In the genomic region with DNA sequence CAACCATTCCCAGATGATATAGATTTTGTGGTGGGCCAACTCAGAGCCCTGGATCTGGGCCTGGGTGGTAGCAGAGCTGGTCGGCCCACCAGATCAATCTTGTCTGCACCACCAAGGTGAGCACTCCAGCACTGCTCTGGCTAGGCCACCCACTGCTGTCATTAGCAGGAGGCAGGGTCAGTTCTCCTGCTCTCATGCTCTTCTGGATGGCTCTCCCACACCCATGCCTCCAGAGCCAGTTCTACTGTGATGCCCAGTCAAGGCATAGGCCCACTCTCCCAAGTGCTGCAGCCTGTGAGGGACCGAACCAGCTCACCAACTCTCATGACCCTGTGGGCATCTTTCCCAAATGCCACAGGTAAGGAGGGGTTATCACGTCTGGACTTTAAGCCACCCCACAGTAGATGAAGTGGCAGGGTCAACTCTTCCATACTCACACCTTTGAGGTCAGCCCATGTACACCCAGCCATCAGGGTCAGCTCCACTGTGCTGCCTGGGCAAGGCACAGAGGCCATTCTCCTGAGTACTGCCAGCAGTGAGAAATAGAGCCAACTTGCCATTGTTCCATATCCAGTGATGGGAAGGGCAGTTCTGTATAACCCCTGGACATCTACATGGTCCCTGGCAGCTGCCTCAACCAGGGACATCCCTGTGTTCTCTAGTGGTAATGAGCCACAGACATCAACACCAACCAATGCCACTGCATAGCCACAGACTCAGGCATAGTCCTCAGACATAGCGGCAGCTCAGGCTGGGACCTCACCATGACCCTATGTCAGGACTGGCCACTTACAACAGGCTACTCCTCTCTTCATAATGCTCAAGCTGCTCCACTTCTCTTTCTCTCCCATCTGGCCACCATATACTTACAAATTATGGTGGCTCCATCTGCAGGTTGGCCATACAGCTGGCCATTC, we compare ENCODE assay signal across 17 mouse cellular contexts.
A peak's percentile ranks its signal among the peaks of the same experiment; 100 is the strongest.
DNase-seq lines count a peak whose midpoint lies in the region; ATAC-seq and TF ChIP-seq lines count a peak whose summit lies in the region.
"Had no signal": no experiment of that assay in that cellular context is flagged by ENCODE, and none has a peak within 500 bp of the region (broad histone marks: within the 10 kb centered on the region; RNA-seq: fewer than 3 reads in every experiment).

No protein-coding gene starts in this region.

- H3K4me1 ChIP-seq in forebrain, embryonic 15.5 days: peaks cover 6% of the 10 kb centered on the region; the same call in 1 of the 2 replicates
- H3K4me1 ChIP-seq in forebrain, embryonic 10.5 days: no peaks in the 10 kb centered on the region
- H3K4me1 ChIP-seq in lung, embryonic 14.5 days (ENCODE audit: insufficient read depth): no peaks in the 10 kb centered on the region
- no peaks in the 10 kb centered on the region for H3K4me1 ChIP-seq in neural tube, embryonic 14.5 days (ENCODE audit: control insufficient read depth, insufficient read depth, low read length)
- no peaks in the 10 kb centered on the region for H3K4me1 ChIP-seq in neural tube, embryonic 15.5 days
- H3K4me1 ChIP-seq in midbrain, embryonic 16.5 days (ENCODE audit: control insufficient read depth, insufficient read depth, low read length): no peaks in the 10 kb centered on the region

- no peak overlapping the region for H3K4me3 ChIP-seq in forebrain, embryonic 15.5 days
- no peak overlapping the region for H3K4me3 ChIP-seq in forebrain, embryonic 10.5 days
- no peak overlapping the region for H3K4me3 ChIP-seq in lung, embryonic 14.5 days (ENCODE audit: low read depth, low read length)
- H3K4me3 ChIP-seq in neural tube, embryonic 14.5 days (ENCODE audit: low read depth, low read length): no peak overlapping the region
- H3K4me3 ChIP-seq in neural tube, embryonic 15.5 days (replicated peaks): no peak overlapping the region
- H3K4me3 ChIP-seq in midbrain, embryonic 16.5 days (ENCODE audit: low read depth, low read length): no peak overlapping the region
- H3K4me3 ChIP-seq: layer of hippocampus, adult 2 months had no signal

- DNase-seq in forebrain, embryonic 10.5 days (ENCODE audit: extremely low spot score, low spot score): no peak
- no peak for DNase-seq in lung, embryonic 14.5 days
- DNase-seq in lung, postnatal 10 days: no peak
- DNase-seq in layer of hippocampus, postnatal 36 days: no peak
- DNase-seq: adrenal gland, postnatal 25 days; cerebellum, adult 8-10 months; gastrocnemius, postnatal 25 days; thymus, postnatal 4 days had no signal

- no peak overlapping the region for H3K9ac ChIP-seq in forebrain, embryonic 15.5 days (replicated peaks)
- H3K9ac ChIP-seq in lung, embryonic 14.5 days: no peak overlapping the region
- H3K9ac ChIP-seq in neural tube, embryonic 14.5 days (replicated peaks; ENCODE audit: low read depth, low read length): no peak overlapping the region
- no peak overlapping the region for H3K9ac ChIP-seq in neural tube, embryonic 15.5 days (replicated peaks)
- H3K9ac ChIP-seq in midbrain, embryonic 16.5 days (ENCODE audit: low read depth, low read length): no peak overlapping the region
- H3K9ac ChIP-seq: liver, embryonic 14.5 days had no signal

- WGBS in forebrain, embryonic 15.5 days: 95% methylated on average over 4 of the region's 4 CpGs
- WGBS in forebrain, embryonic 10.5 days: 91% methylated on average over 4 of the region's 4 CpGs
- 80% methylated on average over 4 of the region's 4 CpGs for WGBS in lung, embryonic 14.5 days
- WGBS in neural tube, embryonic 14.5 days: 82% methylated on average over 4 of the region's 4 CpGs
- 92% methylated on average over 4 of the region's 4 CpGs for WGBS in neural tube, embryonic 15.5 days
- 92% methylated on average over 4 of the region's 4 CpGs for WGBS in midbrain, embryonic 16.5 days

- peak; percentile 23; the same call in 1 of the 2 replicates for ATAC-seq in forebrain, embryonic 15.5 days (replicated peaks)
- peak; percentile 31; the same call in 1 of the 2 replicates for ATAC-seq in lung, embryonic 14.5 days (ENCODE audit: insufficient read depth)
- ATAC-seq in neural tube, embryonic 14.5 days (ENCODE audit: low read depth): peak; percentile 36; the same call in 1 of the 2 replicates
- no peak for ATAC-seq in neural tube, embryonic 15.5 days (ENCODE audit: low FRiP score)
- ATAC-seq in midbrain, embryonic 16.5 days: peak; percentile 49; the same call in 1 of the 2 replicates
- ATAC-seq: activated CD4-positive, CD25-positive, alpha-beta regulatory T cell, adult 4 months; inflammation-experienced regulatory T-cells, adult 6 months had no signal

- H3K36me3 ChIP-seq in forebrain, embryonic 15.5 days: no peaks in the 10 kb centered on the region
- no peaks in the 10 kb centered on the region for H3K36me3 ChIP-seq in forebrain, embryonic 10.5 days (replicated peaks)
- H3K36me3 ChIP-seq in lung, embryonic 14.5 days (ENCODE audit: insufficient read depth): no peaks in the 10 kb centered on the region
- no peaks in the 10 kb centered on the region for H3K36me3 ChIP-seq in neural tube, embryonic 14.5 days (ENCODE audit: control insufficient read depth, insufficient read depth, low read length)
- H3K36me3 ChIP-seq in neural tube, embryonic 15.5 days: no peaks in the 10 kb centered on the region
- H3K36me3 ChIP-seq in midbrain, embryonic 16.5 days (ENCODE audit: control insufficient read depth, insufficient read depth, low read length): no peaks in the 10 kb centered on the region

- TF ChIP-seq CTCF in lung, embryonic 14.5 days (IDR thresholded peaks at IDR 0.05; ENCODE audit: low read depth): no peak

- no peak overlapping the region for H3K27ac ChIP-seq in forebrain, embryonic 15.5 days (replicated peaks)
- no peak overlapping the region for H3K27ac ChIP-seq in forebrain, embryonic 10.5 days
- no peak overlapping the region for H3K27ac ChIP-seq in lung, embryonic 14.5 days (ENCODE audit: low read depth)
- no peak overlapping the region for H3K27ac ChIP-seq in neural tube, embryonic 14.5 days (ENCODE audit: low read depth, low read length)
- H3K27ac ChIP-seq in neural tube, embryonic 15.5 days (replicated peaks): no peak overlapping the region
- H3K27ac ChIP-seq in midbrain, embryonic 16.5 days (ENCODE audit: low read length): no peak overlapping the region
- H3K27ac ChIP-seq: kidney, postnatal 0 days; layer of hippocampus, adult 2 months; liver, embryonic 14.5 days had no signal

- no peaks in the 10 kb centered on the region for H3K27me3 ChIP-seq in forebrain, embryonic 15.5 days
- no peaks in the 10 kb centered on the region for H3K27me3 ChIP-seq in forebrain, embryonic 10.5 days (ENCODE audit: poor library complexity, severe bottlenecking)
- H3K27me3 ChIP-seq in lung, embryonic 14.5 days (ENCODE audit: insufficient read depth, low read length): no peaks in the 10 kb centered on the region
- H3K27me3 ChIP-seq in neural tube, embryonic 14.5 days (ENCODE audit: control insufficient read depth, insufficient read depth, low read length): no peaks in the 10 kb centered on the region
- H3K27me3 ChIP-seq in neural tube, embryonic 15.5 days (replicated peaks): no peaks in the 10 kb centered on the region; the same call in 1 of the 2 replicates
- H3K27me3 ChIP-seq in midbrain, embryonic 16.5 days (ENCODE audit: control insufficient read depth, insufficient read depth, low read depth, low read length): no peaks in the 10 kb centered on the region

- no peak overlapping the region for H3K4me2 ChIP-seq in forebrain, embryonic 15.5 days (replicated peaks)
- H3K4me2 ChIP-seq in lung, embryonic 14.5 days: no peak overlapping the region
- no peak overlapping the region for H3K4me2 ChIP-seq in neural tube, embryonic 14.5 days (ENCODE audit: low read depth, low read length)
- no peak overlapping the region for H3K4me2 ChIP-seq in neural tube, embryonic 15.5 days
- H3K4me2 ChIP-seq in midbrain, embryonic 16.5 days (ENCODE audit: low read length): no peak overlapping the region

- H3K9me3 ChIP-seq in forebrain, embryonic 15.5 days: no peaks in the 10 kb centered on the region
- no peaks in the 10 kb centered on the region for H3K9me3 ChIP-seq in forebrain, embryonic 10.5 days
- H3K9me3 ChIP-seq in lung, embryonic 14.5 days (ENCODE audit: low read depth, low read length): no peaks in the 10 kb centered on the region
- no peaks in the 10 kb centered on the region for H3K9me3 ChIP-seq in neural tube, embryonic 14.5 days (ENCODE audit: control insufficient read depth, low read length)
- H3K9me3 ChIP-seq in neural tube, embryonic 15.5 days (replicated peaks): no peaks in the 10 kb centered on the region
- no peaks in the 10 kb centered on the region for H3K9me3 ChIP-seq in midbrain, embryonic 16.5 days (replicated peaks; ENCODE audit: control insufficient read depth, low read length, poor library complexity, severe bottlenecking)
